Mouse (Mus musculus) stomach, embryonic 16.5 days (tissue): Measurements from ENCODE around the gene Bscl2. TPM values are rescaled to one million over a fixed set of nuclear protein-coding genes. Genes with fewer than 3 reads are reported as not detected.
"Not testable (repeated sequence)": the region's sequence is repeated elsewhere in the genome, so short reads cannot be mapped to it uniquely, and the experiment has no call there.

Experiments
- ATAC-seq: fragments of 200-750 bp; cut with Nextera tagmentation; 2 replicates; pipeline ENCODE4 v1.8.0; 2017; ENCODE audit warnings: moderate number of reproducible peaks, moderate TSS enrichment; ENCODE audit not compliant: insufficient read depth, low FRiP score
- H3K27ac ChIP-seq: fragments of 300-500 bp; sonication (generic); 2 replicates; pipeline ENCODE4 v1.5.1; 2014; ENCODE audit warnings: low read length
- H3K27me3 ChIP-seq: fragments of 300-500 bp; sonication (generic); 2 replicates; pipeline ENCODE4 v1.6.1; 2014; ENCODE audit warnings: low read length, control low read depth, mixed read lengths; ENCODE audit not compliant: control insufficient read depth, insufficient read depth
- H3K36me3 ChIP-seq: fragments of 300-500 bp; sonication (generic); 2 replicates; pipeline ENCODE4 v1.6.1; 2014; ENCODE audit warnings: low read length; ENCODE audit not compliant: control insufficient read depth, insufficient read depth
- H3K4me1 ChIP-seq: fragments of 300-500 bp; sonication (generic); 2 replicates; pipeline ENCODE4 v1.6.1; 2014; ENCODE audit warnings: low read length, control low read depth, mixed read lengths; ENCODE audit not compliant: control insufficient read depth, insufficient read depth
- H3K4me2 ChIP-seq: fragments of 300-500 bp; sonication (generic); 2 replicates; pipeline ENCODE4 v1.6.1; 2014; ENCODE audit warnings: low read depth, low read length, mixed read lengths
- H3K4me3 ChIP-seq: fragments of 300-500 bp; sonication (generic); replicated peaks from 2 replicates; pipeline ENCODE4 v1.5.1; 2014; ENCODE audit warnings: mild to moderate bottlenecking, low read length
- H3K9ac ChIP-seq: fragments of 300-500 bp; sonication (generic); 2 replicates; pipeline ENCODE4 v1.6.1; 2014; ENCODE audit warnings: low read length
- H3K9me3 ChIP-seq: fragments of 300-500 bp; sonication (generic); replicated peaks from 2 replicates; pipeline ENCODE4 v1.6.1; 2016; ENCODE audit warnings: low read length, control low read depth; ENCODE audit not compliant: control insufficient read depth
- WGBS: fragments of 180-500 bp; shearing (Covaris S2); extraction: QIAGEN DNeasy Blood & Tissue Kit; methylation state at CpG from one replicate; pipeline ENCODE4 v1.1.7; 2014; 5-methylcytosine and 5-hydroxymethylcytosine counted together
- polyA plus RNA-seq: library from polyadenylated mRNA; unstranded; fragments of >200 nt; fragmentation: Nextera tagmentation; extraction: Ambion mirVana; gene quantifications from 2 replicates; pipeline ENCODE4 v1.2.1, GENCODE M21; 2015

The Bscl2 gene
- polyA plus RNA-seq, 1 experiment from 2014 or later: 54.1 TPM

GRCm38 (mm10) chr19:8821146-8821545 is 16.1 kb upstream of the Bscl2 start:
- Histone ChIP-seq H3K9me3 (no peaks in the 10 kb centered on the region), H3K4me1 (peaks cover 27% of the 10 kb centered on the region), H3K4me3 (peak overlapping the region; percentile 100), H3K27ac (peak overlapping the region; percentile 99), H3K27me3 (no peaks in the 10 kb centered on the region), H3K9ac (peak overlapping the region; percentile 98), H3K4me2 (peak overlapping the region; percentile 89), H3K36me3 (peaks cover 21% of the 10 kb centered on the region)
- WGBS: under 1% methylated on average over 7 of the region's 7 CpGs
- ATAC-seq: no peak

- ATAC-seq: no peak
- Histone ChIP-seq H3K4me3 (peak overlapping the region; percentile 100), H3K27ac (no peak overlapping the region), H3K4me2 (peak overlapping the region; percentile 89), H3K9me3 (no peaks in the 10 kb centered on the region), H3K36me3 (peaks cover 26% of the 10 kb centered on the region), H3K27me3 (no peaks in the 10 kb centered on the region), H3K9ac (peak overlapping the region; percentile 51), H3K4me1 (peaks cover 17% of the 10 kb centered on the region)
- 69% methylated on average over 8 of the region's 8 CpGs for WGBS
Observed at GRCm38 (mm10) chr19:8822696-8823095, 14.6 kb upstream of the Bscl2 start.

- H3K27me3 ChIP-seq: no peaks in the 10 kb centered on the region
- ATAC-seq: no peak
Observed at GRCm38 (mm10) chr19:8829660-8830059, 7.6 kb upstream of the Bscl2 start, which contains the start of gene AC129217.1. TSS of gene AC129217.1 (plus strand) at chr19:8829773.

GRCm38 (mm10) chr19:8830664-8831063 is 6.6 kb upstream of the Bscl2 start:
- Histone ChIP-seq H3K4me2 (no peak overlapping the region), H3K4me3 (no peak overlapping the region), H3K4me1 (no peaks in the 10 kb centered on the region), H3K9me3 (no peaks in the 10 kb centered on the region), H3K27me3 (no peaks in the 10 kb centered on the region), H3K27ac (no peak overlapping the region), H3K9ac (no peak overlapping the region), H3K36me3 (peaks cover 45% of the 10 kb centered on the region)
- 92% methylated on average over 8 of the region's 8 CpGs for WGBS
- ATAC-seq: no peak

More at GRCm38 (mm10) chr19:8829660-8830059, 7.6 kb upstream of the Bscl2 start, which contains the start of gene AC129217.1:
- Histone ChIP-seq H3K9me3 (no peaks in the 10 kb centered on the region), H3K4me2 (no peak within 1 kb of the TSS), H3K4me1 (no peaks in the 10 kb centered on the region), H3K27ac (no peak within 1 kb of the TSS), H3K9ac (no peak within 1 kb of the TSS), H3K4me3 (no peak within 1 kb of the TSS), H3K36me3 (peaks cover 52% of the 10 kb centered on the region)
- WGBS: 92% methylated on average over 8 of the region's 8 CpGs

GRCm38 (mm10) chr19:8831262-8831661 is 6.0 kb upstream of the Bscl2 start:
- no peak overlapping the region for H3K9ac ChIP-seq
- no peaks in the 10 kb centered on the region for H3K27me3 ChIP-seq
- ATAC-seq: no peak
- no peaks in the 10 kb centered on the region for H3K9me3 ChIP-seq
- no peak overlapping the region for H3K4me2 ChIP-seq
- peaks cover 43% of the 10 kb centered on the region for H3K36me3 ChIP-seq
- WGBS: 83% methylated on average over 11 of the region's 11 CpGs
- no peak overlapping the region for H3K4me3 ChIP-seq
- H3K27ac ChIP-seq: no peak overlapping the region
- no peaks in the 10 kb centered on the region for H3K4me1 ChIP-seq

- 85% methylated on average over 4 of the region's 4 CpGs for WGBS
- Histone ChIP-seq H3K36me3 (peaks cover 38% of the 10 kb centered on the region; the same call in 1 of the 2 replicates), H3K27me3 (no peaks in the 10 kb centered on the region), H3K4me1 (peaks cover under 1% of the 10 kb centered on the region; the same call in 1 of the 2 replicates), H3K9me3 (no peaks in the 10 kb centered on the region), H3K4me2 (no peak overlapping the region), H3K27ac (no peak overlapping the region), H3K9ac (no peak overlapping the region), H3K4me3 (no peak overlapping the region)
- no peak for ATAC-seq
Observed at GRCm38 (mm10) chr19:8832971-8833370, 4.3 kb upstream of the Bscl2 start.

GRCm38 (mm10) chr19:8836327-8836726 is 940 bp upstream of the Bscl2 start:
- not testable (repeated sequence) for ATAC-seq, H3K27me3 ChIP-seq, H3K9ac ChIP-seq, H3K4me3 ChIP-seq, H3K4me2 ChIP-seq, H3K9me3 ChIP-seq, H3K27ac ChIP-seq
- 96% methylated on average over 10 of the region's 10 CpGs for WGBS
- Histone ChIP-seq H3K4me1 (peaks cover 16% of the 10 kb centered on the region), H3K36me3 (peaks cover 15% of the 10 kb centered on the region; the same call in 1 of the 2 replicates)

GRCm38 (mm10) chr19:8838041-8838730 is 919 bp downstream of the Bscl2 start:
- peaks cover 7% of the 10 kb centered on the region; the same call in 1 of the 2 replicates for H3K36me3 ChIP-seq
- H3K4me2 ChIP-seq: peak overlapping the region; percentile 96
- no peaks in the 10 kb centered on the region for H3K9me3 ChIP-seq
- H3K4me3 ChIP-seq: peak overlapping the region; percentile 66
- no peaks in the 10 kb centered on the region for H3K27me3 ChIP-seq
- peaks cover 16% of the 10 kb centered on the region for H3K4me1 ChIP-seq
- WGBS: 16% methylated on average over 15 of the region's 15 CpGs
- H3K27ac ChIP-seq: peak overlapping the region; percentile 97
- peak overlapping the region; percentile 91 for H3K9ac ChIP-seq
- no peak for ATAC-seq

- Histone ChIP-seq H3K4me3 (peak within 1 kb of the TSS; percentile 66), H3K27me3 (no peaks in the 10 kb centered on the region), H3K9me3 (no peaks in the 10 kb centered on the region), H3K9ac (peak within 1 kb of the TSS; percentile 91), H3K36me3 (0 out of 2 replicates have a peak, but pooled peaks cover 5% of the 10 kb centered on the region), H3K4me2 (peak within 1 kb of the TSS; percentile 96), H3K27ac (peak within 1 kb of the TSS; percentile 97), H3K4me1 (peaks cover 16% of the 10 kb centered on the region)
- no peak; the same call in 1 of the 2 replicates for ATAC-seq
- 66% methylated on average over 11 of the region's 11 CpGs for WGBS
Observed at GRCm38 (mm10) chr19:8839103-8839907, 2.0 kb downstream of the Bscl2 start, which contains the start of gene Gng3. TSS of gene Gng3 (minus strand) at chr19:8839194.
